Comparison of ENCODE assay signal across 19 mouse cellular contexts in genomic region chr2:170436204-170436603, GRCm38 (mm10). TPM values are rescaled to one million over a fixed set of nuclear protein-coding genes. Genes with fewer than 3 reads are reported as not detected.
"Had no signal": no experiment of that assay in that cellular context is flagged by ENCODE, and none has a peak within 500 bp of the region (broad histone marks: within the 10 kb centered on the region; RNA-seq: fewer than 3 reads in every experiment).

No protein-coding gene starts in this region.

- ATAC-seq: midbrain, embryonic 16.5 days had no signal

- H3K4me1 ChIP-seq: megakaryocyte, embryonic 14.5 days; neural tube, embryonic 12.5 days had no signal

- H3K36me3 ChIP-seq: limb, embryonic 13.5 days; midbrain, embryonic 12.5 days; neural tube, embryonic 12.5 days had no signal

- H3K9me3 ChIP-seq: limb, embryonic 13.5 days; megakaryocyte, embryonic 14.5 days; midbrain, embryonic 12.5 days; neural tube, embryonic 12.5 days had no signal

- H3K27ac ChIP-seq: kidney, postnatal 0 days; limb, embryonic 13.5 days; liver, embryonic 14.5 days; midbrain, embryonic 12.5 days; neural tube, embryonic 12.5 days had no signal

- DNase-seq: kidney, adult 11 months; kidney, adult 9 months; kidney, postnatal 36 days; left cerebral cortex, postnatal 4 days; lung, adult 18-20 months; lung, postnatal 36 days; retina, postnatal 1 day; right cerebral cortex, postnatal 4 days; spleen, adult 18-20 months; thymus, adult 18-20 months; thymus, postnatal 25 days had no signal

- H3K4me2 ChIP-seq: limb, embryonic 13.5 days; midbrain, embryonic 12.5 days; neural tube, embryonic 12.5 days had no signal

- H3K9ac ChIP-seq: limb, embryonic 13.5 days; liver, embryonic 14.5 days; midbrain, embryonic 12.5 days; neural tube, embryonic 12.5 days had no signal

- H3K4me3 ChIP-seq: limb, embryonic 13.5 days; megakaryocyte, embryonic 14.5 days; midbrain, embryonic 12.5 days; neural tube, embryonic 12.5 days had no signal

- H3K27me3 ChIP-seq: neural tube, embryonic 12.5 days had no signal

RNA-seq across cellular contexts. Expression of gene Bcas1, which starts 8.6 kb away (rescaled TPM):
- total RNA-seq: liver, adult 2 months had no signal
